Mouse (Mus musculus): ENCODE results near the gene Acox1. TPM values are rescaled to one million over a fixed set of nuclear protein-coding genes. Genes with fewer than 3 reads are reported as not detected.
A peak's percentile ranks its signal among the peaks of the same experiment; 100 is the strongest.

Acox1 gene
- total RNA-seq, 2 experiments from 2014 or later = 62.6 to 80.1 TPM

GRCm38 (mm10) chr11:116170003-116170800, 28.6 kb downstream of the Acox1 start:
- DNase-seq = no peak
- intact Hi-C loops (cut with DNase I) = no loop called here

- DNase-seq = no peak
- intact Hi-C loops (cut with DNase I) = no loop called here
Observed at GRCm38 (mm10) chr11:116169214-116169613, 29.6 kb downstream of the Acox1 start.

GRCm38 (mm10) chr11:116167884-116168439, 30.9 kb downstream of the Acox1 start, which contains the start of gene Fbf1:
Fbf1 (minus strand) TSS chr11:116168166.
- intact Hi-C loops (cut with DNase I) = no loop called here
- peak; percentile 87 to 92 for DNase-seq

- DNase-seq = no peak
- intact Hi-C loops (cut with DNase I) = no loop called here
Observed at GRCm38 (mm10) chr11:116167232-116167631, 31.6 kb downstream of the Acox1 start.

GRCm38 (mm10) chr11:116163002-116163401, 35.8 kb downstream of the Acox1 start:
- DNase-seq = no peak
- intact Hi-C loops (cut with DNase I) = no loop called here

- no peak for DNase-seq
- intact Hi-C loops (cut with DNase I) = no loop called here
Observed at GRCm38 (mm10) chr11:116162146-116162545, 36.7 kb downstream of the Acox1 start.

GRCm38 (mm10) chr11:116161312-116161711, 37.5 kb downstream of the Acox1 start:
- intact Hi-C loops (cut with DNase I) = no loop called here
- DNase-seq = no peak

- intact Hi-C loops (cut with DNase I) = no loop called here
- no peak for DNase-seq
Observed at GRCm38 (mm10) chr11:116150960-116151359, 47.9 kb downstream of the Acox1 start.

GRCm38 (mm10) chr11:116149341-116149740, 49.5 kb downstream of the Acox1 start:
- intact Hi-C loops (cut with DNase I) = no loop called here
- no peak for DNase-seq

- intact Hi-C loops (cut with DNase I) = no loop called here
- DNase-seq = no peak
Observed at GRCm38 (mm10) chr11:116148761-116149221, 50.1 kb downstream of the Acox1 start.

- DNase-seq = no peak
- intact Hi-C loops (cut with DNase I) = no loop called here
Observed at GRCm38 (mm10) chr11:116146294-116146985, 52.4 kb downstream of the Acox1 start.

GRCm38 (mm10) chr11:116145481-116146293, 53.2 kb downstream of the Acox1 start:
- intact Hi-C loops (cut with DNase I) = no loop called here

GRCm38 (mm10) chr11:116143468-116143867, 55.4 kb downstream of the Acox1 start:
- no peak for DNase-seq
- intact Hi-C loops (cut with DNase I) = no loop called here

More at GRCm38 (mm10) chr11:116145481-116146293, 53.2 kb downstream of the Acox1 start:
- DNase-seq = no peak

- DNase-seq = no peak
- intact Hi-C loops (cut with DNase I) = no loop called here
Observed at GRCm38 (mm10) chr11:116142211-116142991, 56.4 kb downstream of the Acox1 start.

GRCm38 (mm10) chr11:116138468-116139138, 60.2 kb downstream of the Acox1 start, which contains the start of gene Mrpl38:
Mrpl38 (minus strand) TSS chr11:116138868.
- DNase-seq = peak; percentile 83 to 84
- intact Hi-C loops (cut with DNase I) = no loop called here

GRCm38 (mm10) chr11:116138096-116138467, 60.8 kb downstream of the Acox1 start:
- intact Hi-C loops (cut with DNase I) = no loop called here
- no peak for DNase-seq

GRCm38 (mm10) chr11:116134171-116134570, 64.7 kb downstream of the Acox1 start:
- intact Hi-C loops (cut with DNase I) = no loop called here
- no peak for DNase-seq

- no peak for DNase-seq
- intact Hi-C loops (cut with DNase I) = no loop called here
Observed at GRCm38 (mm10) chr11:116133497-116133896, 65.3 kb downstream of the Acox1 start.
